Mouse (Mus musculus): ENCODE measurements around the gene Ugt1a6b. TPM values are rescaled to one million over a fixed set of nuclear protein-coding genes. Genes with fewer than 3 reads are reported as not detected.
"Not testable (repeated sequence)": the region's sequence is repeated elsewhere in the genome, so short reads cannot be mapped to it uniquely, and the experiment has no call there.

The Ugt1a6b gene
- polyA plus RNA-seq, 1 experiment from 2014 or later = 1.0 TPM

DNA sequence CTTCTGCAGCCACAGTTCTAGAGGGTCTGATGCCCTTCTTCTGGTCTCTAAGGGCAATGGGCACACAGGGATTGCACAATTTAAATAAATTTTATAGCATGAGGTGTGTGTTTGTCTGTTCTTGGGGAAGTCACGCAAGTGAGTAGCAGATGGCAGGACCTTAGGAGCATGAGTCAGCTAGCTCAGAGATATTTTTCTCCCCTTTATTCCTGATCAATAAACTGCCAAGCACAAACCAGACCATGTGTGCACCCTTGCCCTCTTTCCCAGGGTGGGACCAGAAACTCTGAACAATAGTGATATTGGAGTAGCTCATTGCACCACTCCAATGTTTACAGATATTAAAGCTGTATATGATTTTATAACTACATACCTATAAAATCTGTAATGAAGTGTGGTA lies 27.2 kb downstream of the Ugt1a6b start:
- not testable (repeated sequence) for H3K36me3 ChIP-seq; ATAC-seq (ENCODE audit: low FRiP score); H3K27me3 ChIP-seq; H3K4me2 ChIP-seq (replicated peaks); H3K4me1 ChIP-seq; H3K4me3 ChIP-seq; H3K9me3 ChIP-seq (replicated peaks); H3K27ac ChIP-seq; H3K9ac ChIP-seq
- 96% methylated on average over 1 of the region's 1 CpGs for WGBS

DNA sequence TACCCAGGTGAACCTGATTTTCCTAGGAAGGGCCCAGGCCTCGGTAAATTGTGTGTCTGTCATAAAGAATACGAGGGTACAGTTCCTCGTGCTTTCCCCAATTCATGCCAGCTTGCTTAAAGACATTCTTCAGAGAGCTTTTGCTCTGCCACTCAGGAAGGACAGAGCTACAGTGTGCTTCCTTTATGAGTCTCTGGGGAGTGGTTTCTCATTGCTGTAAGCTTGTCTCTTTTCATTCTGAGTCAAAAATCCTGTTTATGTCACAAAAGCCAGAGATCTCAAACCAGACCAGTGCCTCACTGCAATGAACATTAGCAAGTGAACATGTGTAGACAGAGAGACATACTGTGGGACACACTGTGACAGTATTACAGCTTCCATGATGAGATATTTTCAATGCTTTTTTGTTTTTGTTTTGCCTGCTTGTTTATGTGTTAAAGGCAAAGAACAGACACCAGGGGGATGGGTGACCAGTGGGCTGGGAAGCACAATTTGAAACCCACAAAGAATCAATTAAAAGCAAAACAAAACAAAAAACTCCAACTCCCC lies 30.9 kb downstream of the Ugt1a6b start:
- Histone ChIP-seq H3K27ac (no peak overlapping the region), H3K4me1 (peaks cover 5% of the 10 kb centered on the region), H3K9ac (no peak overlapping the region), H3K4me2 (replicated peaks) (no peak overlapping the region), H3K27me3 (no peaks in the 10 kb centered on the region), H3K9me3 (replicated peaks) (no peaks in the 10 kb centered on the region), H3K4me3 (no peak overlapping the region), H3K36me3 (no peaks in the 10 kb centered on the region)
- 59% methylated on average over 3 of the region's 3 CpGs for WGBS
- ATAC-seq (ENCODE audit: low FRiP score) = no peak

DNA sequence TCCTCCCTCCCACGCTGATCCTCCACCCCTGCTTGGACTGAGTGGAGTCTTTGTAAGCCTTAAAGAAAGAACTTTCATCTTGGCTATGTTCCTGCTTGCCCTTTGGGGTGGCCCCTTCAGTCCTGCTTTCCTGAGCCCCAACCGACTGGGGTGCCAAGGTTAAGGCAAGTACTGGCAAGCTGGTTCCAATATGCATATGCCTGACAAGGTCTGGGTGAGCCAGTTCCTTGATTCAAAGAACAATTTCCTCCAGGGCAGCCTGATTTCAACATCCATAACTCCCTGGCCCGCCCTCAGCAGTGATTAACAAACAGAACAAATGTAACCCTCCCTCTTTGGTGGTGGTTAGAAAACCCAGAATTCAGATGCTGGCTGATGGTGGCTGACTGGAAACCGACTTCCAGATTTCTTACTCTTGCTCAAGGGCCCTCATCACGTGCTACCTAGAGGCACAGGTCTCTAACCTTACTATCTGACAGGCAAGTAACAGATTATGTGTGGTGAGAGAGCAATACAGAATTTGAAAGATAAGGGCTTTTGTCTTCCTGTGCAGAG lies 31.5 kb downstream of the Ugt1a6b start, which contains the start of gene Ugt1a6a:
Gene Ugt1a6a, plus strand, starts transcription at position 353 of the 555 bp plus-strand sequence.
- H3K27ac ChIP-seq; H3K27me3 ChIP-seq; H3K4me1 ChIP-seq; H3K4me2 ChIP-seq (replicated peaks); ATAC-seq (ENCODE audit: low FRiP score); H3K9ac ChIP-seq; H3K36me3 ChIP-seq; H3K9me3 ChIP-seq (replicated peaks); H3K4me3 ChIP-seq: not testable (repeated sequence)
- 47% methylated on average over 5 of the region's 5 CpGs for WGBS

DNA sequence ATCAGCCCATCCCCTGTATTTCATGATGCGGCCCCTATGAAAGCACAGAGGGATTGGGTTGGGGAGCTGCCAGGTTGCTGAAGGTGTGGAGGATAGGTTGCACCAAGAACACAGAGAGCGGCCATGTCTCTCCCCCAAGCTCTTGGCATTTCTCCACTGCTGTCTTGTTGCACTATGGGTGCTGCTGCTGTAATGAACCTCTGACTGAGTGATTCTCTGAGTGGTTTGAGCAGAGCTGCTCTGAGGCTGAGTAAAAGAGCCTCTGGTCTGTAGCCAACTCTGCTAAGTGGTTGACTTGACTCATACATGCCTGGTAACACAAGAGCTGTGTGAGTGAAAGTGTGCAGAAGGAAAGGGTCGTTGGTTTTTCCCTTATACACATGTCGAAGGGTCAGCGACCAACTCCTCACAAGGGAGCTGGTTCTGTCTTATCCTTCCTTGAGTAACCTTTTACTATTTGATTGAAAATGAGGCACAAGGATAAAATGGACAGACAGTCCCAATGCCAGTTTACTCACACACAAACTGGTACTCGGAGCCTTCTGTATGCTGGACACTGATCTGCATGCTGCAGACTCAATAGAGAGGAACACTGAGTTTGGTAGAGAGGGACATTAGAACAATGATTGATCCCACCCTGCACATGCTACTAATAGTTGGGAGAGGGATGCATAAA lies 32.3 kb downstream of the Ugt1a6b start:
- H3K4me2 ChIP-seq (replicated peaks); ATAC-seq (ENCODE audit: low FRiP score): not testable (repeated sequence)
- 90% methylated on average over 6 of the region's 6 CpGs for WGBS

DNA sequence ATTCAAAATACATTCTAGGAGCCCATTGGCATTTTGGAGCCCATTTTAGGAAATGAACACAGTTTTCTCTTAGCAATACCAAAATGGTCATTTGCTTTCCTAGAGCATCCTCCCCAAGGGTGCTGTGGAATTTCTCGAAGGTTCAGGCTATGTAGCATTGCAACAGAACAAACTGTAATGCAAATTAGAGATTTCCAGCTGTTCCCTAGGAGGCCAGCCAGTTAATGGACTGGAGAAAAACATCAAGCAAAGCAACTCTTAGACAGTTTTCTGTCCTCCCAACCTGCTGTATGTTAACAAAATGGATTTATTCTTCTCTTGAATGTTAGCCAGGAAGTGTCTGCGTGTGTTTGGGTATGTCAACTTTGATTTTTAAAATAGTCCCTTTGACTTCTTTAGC lies 33.6 kb downstream of the Ugt1a6b start:
- WGBS = 70% methylated on average over 2 of the region's 2 CpGs
- H3K4me3 ChIP-seq = no peak overlapping the region
- no peak overlapping the region for H3K9ac ChIP-seq
- no peak for ATAC-seq (ENCODE audit: low FRiP score)
- H3K9me3 ChIP-seq (replicated peaks) = no peaks in the 10 kb centered on the region
- no peaks in the 10 kb centered on the region for H3K36me3 ChIP-seq
- no peak overlapping the region for H3K27ac ChIP-seq
- peaks cover 5% of the 10 kb centered on the region for H3K4me1 ChIP-seq
- H3K27me3 ChIP-seq = no peaks in the 10 kb centered on the region
- no peak overlapping the region for H3K4me2 ChIP-seq (replicated peaks)

More for the DNA sequence above, 32.3 kb downstream of the Ugt1a6b start:
- H3K36me3 ChIP-seq; H3K27ac ChIP-seq; H3K9me3 ChIP-seq (replicated peaks); H3K9ac ChIP-seq; H3K27me3 ChIP-seq; H3K4me3 ChIP-seq; H3K4me1 ChIP-seq: not testable (repeated sequence)

DNA sequence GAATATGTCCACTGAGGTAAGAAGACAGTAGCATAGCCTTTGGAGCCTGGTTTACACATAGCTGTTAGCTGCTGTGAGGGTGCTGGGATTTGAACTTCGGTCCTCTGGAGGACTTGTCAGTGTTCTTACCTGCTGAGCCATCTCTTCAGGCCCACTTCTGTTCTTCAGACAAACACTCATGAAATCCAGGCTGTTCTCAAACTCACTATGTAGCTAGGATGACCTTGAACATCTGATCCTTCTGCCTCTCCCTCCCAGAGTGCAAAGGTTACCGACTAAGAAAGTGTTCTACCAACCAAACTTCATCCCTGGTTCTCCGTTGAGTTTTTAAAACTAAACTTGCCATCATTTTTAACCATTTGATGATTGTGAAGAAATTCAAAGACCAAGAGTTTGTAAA lies 34.2 kb downstream of the Ugt1a6b start:
- Histone ChIP-seq H3K4me1 (peaks cover 5% of the 10 kb centered on the region), H3K27ac (no peak overlapping the region), H3K36me3 (no peaks in the 10 kb centered on the region), H3K27me3 (no peaks in the 10 kb centered on the region), H3K4me3 (no peak overlapping the region), H3K4me2 (replicated peaks) (no peak overlapping the region), H3K9ac (no peak overlapping the region), H3K9me3 (replicated peaks) (no peaks in the 10 kb centered on the region)
- WGBS = 79% methylated on average over 3 of the region's 3 CpGs
- no peak for ATAC-seq (ENCODE audit: low FRiP score)

DNA sequence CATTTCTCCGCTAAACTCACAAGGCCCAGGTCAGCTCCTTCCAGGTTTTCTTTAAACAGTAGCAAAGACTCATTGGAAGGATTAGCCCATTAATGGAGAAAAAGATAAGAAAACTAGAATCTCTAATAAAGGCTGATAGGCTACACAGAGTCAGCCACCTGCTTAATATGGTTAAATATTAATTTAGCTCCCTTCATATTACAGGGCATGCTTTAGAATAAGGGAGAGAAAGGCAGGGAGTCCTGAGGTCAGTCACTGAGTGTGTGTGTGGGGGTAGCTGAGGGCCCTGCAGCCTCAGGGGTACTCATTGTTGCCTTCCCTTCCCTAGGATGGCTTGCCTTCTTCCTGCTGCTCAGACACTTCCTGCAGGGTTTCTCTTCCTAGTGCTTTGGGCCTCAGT lies 35.1 kb downstream of the Ugt1a6b start:
- 100% methylated on average over 1 of the region's 1 CpGs for WGBS
- ATAC-seq (ENCODE audit: low FRiP score) = no peak
- no peaks in the 10 kb centered on the region for H3K9me3 ChIP-seq (replicated peaks)
- H3K36me3 ChIP-seq = no peaks in the 10 kb centered on the region
- H3K4me2 ChIP-seq (replicated peaks) = no peak overlapping the region
- H3K27me3 ChIP-seq = no peaks in the 10 kb centered on the region
- H3K4me3 ChIP-seq = no peak overlapping the region
- no peak overlapping the region for H3K9ac ChIP-seq
- peaks cover 5% of the 10 kb centered on the region for H3K4me1 ChIP-seq
- no peak overlapping the region for H3K27ac ChIP-seq

DNA sequence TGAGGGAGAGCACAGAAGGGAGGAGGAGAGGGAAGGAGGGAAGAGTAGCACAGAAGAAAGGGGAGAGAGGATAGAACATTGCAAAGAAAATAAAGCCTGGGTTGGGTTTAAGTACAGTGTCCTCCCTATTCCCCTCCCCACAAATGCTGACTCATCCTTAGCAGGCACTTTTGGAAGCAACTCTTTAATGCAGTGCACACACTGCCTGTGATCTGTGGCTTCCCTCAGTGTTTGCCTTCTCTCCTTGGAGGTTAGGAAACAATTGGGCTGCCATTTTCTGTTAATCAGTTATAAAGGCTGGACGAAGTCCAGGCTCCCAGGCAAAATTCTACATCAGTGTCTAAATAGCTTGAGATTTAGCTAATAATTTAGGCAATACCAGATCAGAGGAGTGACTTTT lies 37.4 kb downstream of the Ugt1a6b start:
- not testable (repeated sequence) for ATAC-seq (ENCODE audit: low FRiP score); H3K27ac ChIP-seq; H3K9me3 ChIP-seq (replicated peaks); H3K4me2 ChIP-seq (replicated peaks); H3K4me3 ChIP-seq; H3K27me3 ChIP-seq; H3K4me1 ChIP-seq; H3K36me3 ChIP-seq; H3K9ac ChIP-seq
- 44% methylated on average over 1 of the region's 1 CpGs for WGBS

DNA sequence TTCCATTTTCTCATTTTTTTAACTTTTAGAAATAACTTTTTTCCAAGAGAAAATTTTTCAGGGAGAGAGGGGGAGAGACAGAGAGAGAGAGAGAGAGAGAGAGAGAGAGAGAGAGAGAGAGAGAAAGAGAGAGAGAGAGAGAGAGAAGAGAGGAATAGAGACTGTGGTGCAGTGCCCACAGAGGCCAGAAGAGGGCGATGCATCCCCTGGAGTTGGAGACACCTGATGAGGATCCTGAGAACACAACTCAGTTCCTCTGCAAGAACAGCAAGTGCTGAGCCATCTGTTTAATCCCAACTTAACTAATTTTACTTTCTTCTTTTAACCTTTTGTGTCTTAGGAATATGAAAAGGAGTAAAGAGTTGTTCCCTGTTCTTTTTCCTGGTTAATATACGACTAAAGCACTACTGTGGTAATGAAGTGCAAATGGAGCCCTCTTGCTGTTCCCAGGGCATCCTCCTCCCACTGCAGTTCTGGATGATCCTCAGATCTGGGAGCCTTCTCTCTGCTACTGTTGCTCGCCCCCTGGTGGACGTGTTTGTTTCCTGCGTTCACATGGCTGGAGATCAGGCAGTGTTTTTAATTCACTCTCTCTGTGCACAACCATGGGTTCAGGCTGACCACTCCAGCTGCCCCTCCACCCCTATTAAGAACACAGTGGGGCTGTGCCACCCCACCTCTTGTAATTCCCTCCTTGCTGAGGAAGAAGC lies 41.1 kb downstream of the Ugt1a6b start:
- H3K27me3 ChIP-seq; H3K4me3 ChIP-seq; H3K36me3 ChIP-seq; ATAC-seq (ENCODE audit: low FRiP score); H3K9ac ChIP-seq; H3K9me3 ChIP-seq (replicated peaks); H3K4me1 ChIP-seq; H3K4me2 ChIP-seq (replicated peaks); H3K27ac ChIP-seq: not testable (repeated sequence)
- 1% methylated on average over 5 of the region's 5 CpGs for WGBS

DNA sequence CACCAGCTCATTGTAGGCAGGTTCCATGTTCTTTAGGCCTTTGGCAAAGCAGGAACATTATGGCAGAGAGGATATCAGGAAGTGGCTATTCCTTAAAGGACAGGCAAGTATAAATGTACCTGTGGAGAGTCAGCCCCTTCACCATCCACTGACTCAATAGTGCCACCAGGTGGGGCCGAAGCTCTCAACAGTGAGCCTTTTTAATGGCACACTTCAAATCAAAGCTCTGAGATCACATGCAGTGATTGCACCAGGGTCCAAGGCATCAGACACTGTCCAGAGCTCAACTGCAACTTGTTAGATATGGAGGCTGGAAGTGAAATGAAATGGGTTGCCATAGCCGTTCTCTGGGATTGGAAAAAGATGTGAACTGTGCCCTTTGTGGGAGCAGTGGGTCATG lies 42.2 kb downstream of the Ugt1a6b start:
- not testable (repeated sequence) for H3K36me3 ChIP-seq; ATAC-seq (ENCODE audit: low FRiP score); H3K4me2 ChIP-seq (replicated peaks); H3K4me1 ChIP-seq; H3K27me3 ChIP-seq; H3K9ac ChIP-seq; H3K27ac ChIP-seq; H3K9me3 ChIP-seq (replicated peaks); H3K4me3 ChIP-seq
- WGBS = 71% methylated on average over 2 of the region's 2 CpGs

DNA sequence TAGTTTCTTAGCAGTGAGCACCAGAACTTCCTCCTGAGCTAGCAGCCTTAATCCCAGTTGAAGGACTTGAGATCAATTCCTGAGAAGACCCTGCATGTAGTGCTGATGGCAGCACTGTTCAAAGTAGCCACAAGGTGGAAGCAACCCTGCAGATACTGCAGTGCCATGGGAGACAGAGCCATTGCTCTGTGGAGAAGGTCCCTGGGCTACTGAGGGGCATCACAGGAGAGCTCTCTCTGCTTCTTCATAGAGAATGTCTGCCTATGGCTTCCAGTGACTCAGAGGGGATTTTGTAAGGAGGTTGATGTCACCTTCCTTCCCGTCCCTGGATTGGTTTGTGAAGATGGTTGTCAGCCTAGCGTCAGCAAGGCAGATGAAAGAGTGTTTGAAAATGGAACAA lies 47.1 kb downstream of the Ugt1a6b start:
- not testable (repeated sequence) for H3K4me2 ChIP-seq (replicated peaks); H3K4me3 ChIP-seq; H3K27ac ChIP-seq; ATAC-seq (ENCODE audit: low FRiP score); H3K9ac ChIP-seq; H3K36me3 ChIP-seq; H3K4me1 ChIP-seq; H3K9me3 ChIP-seq (replicated peaks); H3K27me3 ChIP-seq
- 94% methylated on average over 2 of the region's 2 CpGs for WGBS

DNA sequence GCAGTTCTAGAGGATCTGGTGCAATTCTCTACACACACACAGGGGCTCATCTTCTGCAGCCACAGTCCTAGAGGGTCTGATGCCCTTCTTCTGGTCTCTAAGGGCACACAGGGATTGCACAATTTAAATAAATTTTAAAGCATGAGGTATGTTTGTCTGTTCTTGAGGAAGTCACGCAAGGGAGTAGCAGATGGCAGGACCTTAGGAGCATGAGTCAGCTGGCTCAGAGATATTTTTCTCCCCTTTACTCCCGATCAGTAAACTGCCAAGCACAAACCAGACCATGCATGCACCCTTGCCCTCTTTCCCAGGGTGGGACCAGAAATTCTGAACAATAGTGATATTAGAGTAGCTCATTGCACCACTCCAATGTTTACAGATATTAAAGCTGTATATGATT lies 55.4 kb downstream of the Ugt1a6b start:
- WGBS = 92% methylated on average over 2 of the region's 2 CpGs
- H3K9ac ChIP-seq = no peak overlapping the region
- H3K27me3 ChIP-seq = no peaks in the 10 kb centered on the region
- no peak for ATAC-seq (ENCODE audit: low FRiP score)
- H3K27ac ChIP-seq = no peak overlapping the region
- H3K4me3 ChIP-seq = no peak overlapping the region
- no peak overlapping the region for H3K4me2 ChIP-seq (replicated peaks)
- H3K4me1 ChIP-seq = no peaks in the 10 kb centered on the region
- H3K36me3 ChIP-seq = no peaks in the 10 kb centered on the region
- no peaks in the 10 kb centered on the region for H3K9me3 ChIP-seq (replicated peaks)
